Mouse (Mus musculus) skeletal muscle tissue, adult 2 months (tissue): ENCODE results near the gene Hunk.

Source experiments
- DNase-seq: peaks from one replicate; pipeline ENCODE4 v3.0.0-alpha.2; 2012; ENCODE audit warnings: low read depth, low spot score

Gene Hunk

GRCm38 (mm10) chr16:90390731-90391130, 4.9 kb downstream of the Hunk start:
- DNase-seq, result no peak

GRCm38 (mm10) chr16:90394761-90395160, 8.9 kb downstream of the Hunk start:
- DNase-seq, result no peak

GRCm38 (mm10) chr16:90395996-90396556, 10.3 kb downstream of the Hunk start:
- DNase-seq, result no peak

- no peak for DNase-seq
Observed at GRCm38 (mm10) chr16:90396882-90397281, 11.1 kb downstream of the Hunk start.

GRCm38 (mm10) chr16:90400314-90400713, 14.5 kb downstream of the Hunk start:
- DNase-seq, result no peak

GRCm38 (mm10) chr16:90400906-90401666, 15.3 kb downstream of the Hunk start:
- DNase-seq, result no peak

GRCm38 (mm10) chr16:90402292-90402691, 16.5 kb downstream of the Hunk start:
- no peak for DNase-seq

GRCm38 (mm10) chr16:90405195-90405594, 19.4 kb downstream of the Hunk start:
- no peak for DNase-seq

GRCm38 (mm10) chr16:90405599-90405998, 19.8 kb downstream of the Hunk start:
- no peak for DNase-seq

- DNase-seq, result no peak
Observed at GRCm38 (mm10) chr16:90407541-90408289, 21.9 kb downstream of the Hunk start.

GRCm38 (mm10) chr16:90412096-90413082, 26.6 kb downstream of the Hunk start:
- DNase-seq, result no peak

GRCm38 (mm10) chr16:90416621-90417020, 30.8 kb downstream of the Hunk start:
- DNase-seq, result no peak

GRCm38 (mm10) chr16:90418661-90419060, 32.8 kb downstream of the Hunk start:
- DNase-seq, result no peak

GRCm38 (mm10) chr16:90421145-90421544, 35.3 kb downstream of the Hunk start:
- DNase-seq, result no peak

GRCm38 (mm10) chr16:90421551-90421950, 35.7 kb downstream of the Hunk start:
- DNase-seq, result no peak

- no peak for DNase-seq
Observed at GRCm38 (mm10) chr16:90422108-90422529, 36.3 kb downstream of the Hunk start.

GRCm38 (mm10) chr16:90423898-90424297, 38.1 kb downstream of the Hunk start:
- no peak for DNase-seq

- DNase-seq, result no peak
Observed at GRCm38 (mm10) chr16:90424391-90424790, 38.6 kb downstream of the Hunk start.

GRCm38 (mm10) chr16:90426234-90426633, 40.4 kb downstream of the Hunk start:
- DNase-seq, result no peak

GRCm38 (mm10) chr16:90427838-90428630, 42.2 kb downstream of the Hunk start:
- no peak for DNase-seq

GRCm38 (mm10) chr16:90433551-90433950, 47.7 kb downstream of the Hunk start:
- no peak for DNase-seq
